Mouse (Mus musculus): Measurements from ENCODE around the gene Rpn1.
"Not testable (repeated sequence)": the region's sequence is repeated elsewhere in the genome, so short reads cannot be mapped to it uniquely, and the experiment has no call there.

Rpn1 gene

DNA sequence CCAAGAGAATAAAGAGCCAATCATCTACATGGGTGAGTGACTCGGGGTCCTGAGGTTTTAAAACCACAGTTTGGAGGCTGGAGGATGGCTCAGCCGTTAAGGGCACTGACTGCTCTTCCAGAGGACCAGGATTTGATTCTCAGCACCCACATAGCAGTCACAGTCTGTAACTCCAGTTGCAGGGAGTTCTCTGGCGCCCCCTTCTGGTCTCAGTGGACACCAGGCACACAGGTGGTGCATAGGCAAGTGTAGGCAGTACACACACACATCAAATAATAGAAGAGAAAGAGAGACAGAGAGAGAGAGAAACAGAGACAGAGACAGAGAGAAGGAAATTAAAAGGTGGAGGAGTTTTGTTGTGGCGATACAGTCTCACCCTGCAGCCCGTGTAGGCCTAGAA is 35.0 kb downstream of the Rpn1 start:
- DNase-seq (ENCODE audit: extremely low spot score), result no peak

DNA sequence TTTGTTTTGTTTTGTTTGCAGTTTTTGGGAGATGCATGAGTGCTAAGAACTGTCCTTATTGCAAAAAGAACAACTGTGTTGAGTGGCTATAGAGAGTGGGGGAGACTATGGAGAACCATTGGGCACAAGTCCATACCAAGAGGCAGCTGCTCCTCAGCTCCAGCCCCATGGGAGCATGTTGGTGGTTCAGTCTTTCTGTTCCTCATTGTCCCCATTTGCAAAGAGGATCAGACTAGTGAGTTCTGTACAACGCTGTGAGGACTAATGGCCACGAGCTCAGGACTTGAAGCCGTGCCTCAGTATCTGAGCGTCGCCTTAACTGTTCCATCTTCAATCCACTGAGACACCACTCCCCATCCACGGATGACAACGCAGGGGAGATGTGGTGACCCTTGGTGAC is 36.5 kb downstream of the Rpn1 start:
- DNase-seq (ENCODE audit: extremely low spot score), result no peak

DNA sequence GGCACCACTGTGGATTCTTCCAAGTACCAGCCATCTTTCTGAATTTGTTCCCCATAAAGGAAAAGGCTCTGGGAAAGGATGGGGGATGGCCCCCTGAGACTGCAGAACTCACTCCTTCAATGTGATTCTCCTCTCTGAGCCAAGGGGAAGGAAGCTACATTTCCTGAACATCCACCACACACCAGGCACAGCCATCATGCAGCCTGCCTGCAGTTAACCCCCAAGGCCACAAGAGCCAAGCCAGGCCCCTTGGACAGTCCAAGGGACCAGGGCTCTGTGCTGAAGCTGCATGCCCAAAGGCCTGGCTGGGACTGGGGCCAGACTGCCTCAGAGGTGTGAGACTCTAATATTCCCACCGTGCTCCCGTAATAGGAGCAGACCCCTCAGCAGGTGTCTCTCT is 37.5 kb downstream of the Rpn1 start:
- no peak for DNase-seq (ENCODE audit: extremely low spot score)

- peak; percentile 70 for DNase-seq (ENCODE audit: extremely low spot score)
Observed at GRCm38 (mm10) chr6:88123150-88123857, 39.0 kb downstream of the Rpn1 start.

- DNase-seq (ENCODE audit: extremely low spot score), result peak; percentile 78
Observed at GRCm38 (mm10) chr6:88123858-88124261, 39.6 kb downstream of the Rpn1 start.

GRCm38 (mm10) chr6:88124551-88124950 is 40.3 kb downstream of the Rpn1 start:
- no peak for DNase-seq (ENCODE audit: extremely low spot score)

GRCm38 (mm10) chr6:88125815-88126214 is 41.5 kb downstream of the Rpn1 start:
- not testable (repeated sequence) for DNase-seq (ENCODE audit: extremely low spot score)

DNA sequence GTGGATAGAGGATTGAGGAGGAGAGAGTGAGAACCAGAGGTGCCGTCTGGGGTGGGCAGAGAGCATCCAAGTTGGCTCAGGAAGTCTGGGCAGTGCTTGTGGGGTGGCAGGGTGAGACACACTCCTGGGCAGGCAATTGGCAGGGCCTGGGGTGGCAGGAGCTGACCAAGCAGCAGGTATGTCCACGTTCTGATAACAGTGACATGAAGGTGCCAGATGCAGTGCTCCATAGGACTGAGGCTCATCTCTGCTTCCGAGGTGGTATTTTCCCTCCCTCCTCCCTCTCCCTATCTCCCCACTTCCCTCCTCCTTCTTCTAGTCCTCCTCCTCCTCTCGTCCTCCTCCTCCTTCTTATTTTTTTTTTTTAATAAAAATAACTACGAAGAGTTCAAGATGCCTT is 47.2 kb downstream of the Rpn1 start:
- DNase-seq (ENCODE audit: extremely low spot score), result no peak

DNA sequence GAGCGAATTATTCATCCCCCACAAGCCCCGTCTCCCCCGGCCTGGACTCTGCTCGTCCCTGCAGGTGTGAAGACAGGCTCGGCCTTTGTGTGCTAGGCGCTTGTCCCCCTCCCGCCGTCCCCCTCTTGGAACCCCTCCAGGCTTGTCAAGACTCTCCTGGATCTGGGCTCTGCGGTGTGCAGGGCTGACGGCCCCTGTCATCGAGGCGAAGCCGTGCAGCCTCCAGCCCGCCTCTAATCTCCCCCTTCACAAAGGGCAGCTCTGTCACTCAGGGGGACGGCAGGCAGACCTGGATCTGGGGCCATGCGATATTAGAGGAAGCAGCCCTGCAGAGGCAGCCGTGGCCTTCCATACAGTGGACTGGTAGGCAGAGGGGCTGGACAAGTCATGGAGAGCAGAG is 47.8 kb downstream of the Rpn1 start:
- peak; percentile 32 for DNase-seq (ENCODE audit: extremely low spot score)

DNA sequence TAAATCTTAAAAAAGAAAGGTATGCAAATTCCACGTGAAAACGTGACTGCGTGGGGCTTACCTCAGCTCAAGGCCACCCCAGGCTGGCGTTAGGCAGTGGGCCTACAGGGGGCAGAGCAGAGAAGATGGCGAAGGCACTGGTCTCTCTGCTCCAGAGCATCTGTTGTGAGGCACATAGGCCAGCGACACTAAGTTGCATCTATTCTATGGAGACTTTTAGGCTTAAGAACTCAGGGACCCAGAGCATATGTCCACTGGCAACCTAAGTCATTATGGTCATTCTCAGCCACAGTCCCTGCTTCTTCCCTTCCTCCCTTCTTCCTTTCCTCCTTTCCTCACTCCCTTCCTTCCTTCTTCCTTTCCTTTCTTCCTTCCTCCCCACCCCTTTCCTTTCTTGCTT is 48.8 kb downstream of the Rpn1 start:
- DNase-seq (ENCODE audit: extremely low spot score), result no peak

DNA sequence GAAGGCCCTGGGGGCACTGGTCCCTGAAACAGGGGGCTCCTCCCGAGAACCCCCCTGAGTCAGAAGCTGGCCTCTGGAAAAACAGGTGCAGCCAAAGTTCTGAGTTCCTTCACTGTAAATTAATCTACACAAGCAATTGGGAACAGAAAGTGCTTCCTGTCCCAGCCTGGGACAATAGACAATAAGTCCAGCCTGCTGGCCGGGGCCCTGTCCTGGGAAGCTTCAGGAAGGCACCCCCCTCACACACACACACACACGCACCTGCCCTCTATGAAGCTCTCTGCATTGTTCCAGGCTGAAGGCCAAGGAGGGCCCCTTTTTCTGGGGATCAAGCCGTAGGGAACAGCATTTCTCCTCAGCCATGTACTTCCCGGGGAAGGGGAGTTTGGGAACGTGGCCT is 49.6 kb downstream of the Rpn1 start:
- DNase-seq (ENCODE audit: extremely low spot score), result no peak

DNA sequence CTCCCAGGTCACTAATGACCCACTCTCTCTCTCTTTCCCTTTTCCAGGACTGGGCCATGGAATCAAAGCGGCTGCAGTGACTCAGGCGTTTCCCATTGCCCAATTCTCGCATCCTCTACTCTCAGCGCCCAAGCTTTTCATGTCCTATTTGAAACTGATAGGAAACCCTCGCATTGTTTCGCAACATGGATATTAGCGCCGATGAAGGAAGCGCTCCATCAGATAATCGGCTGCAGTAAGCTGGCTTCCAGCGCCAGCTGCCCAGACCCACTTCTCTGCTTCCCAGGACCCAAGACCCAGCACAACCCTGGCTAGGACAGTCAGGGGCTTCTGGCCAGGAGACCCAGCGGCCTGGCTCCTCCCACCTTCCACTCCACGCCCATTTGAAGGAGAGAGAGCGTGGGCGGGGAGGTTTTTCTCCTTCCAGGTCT is 51.9 kb downstream of the Rpn1 start:
- DNase-seq (ENCODE audit: extremely low spot score), result peak; percentile 29

DNA sequence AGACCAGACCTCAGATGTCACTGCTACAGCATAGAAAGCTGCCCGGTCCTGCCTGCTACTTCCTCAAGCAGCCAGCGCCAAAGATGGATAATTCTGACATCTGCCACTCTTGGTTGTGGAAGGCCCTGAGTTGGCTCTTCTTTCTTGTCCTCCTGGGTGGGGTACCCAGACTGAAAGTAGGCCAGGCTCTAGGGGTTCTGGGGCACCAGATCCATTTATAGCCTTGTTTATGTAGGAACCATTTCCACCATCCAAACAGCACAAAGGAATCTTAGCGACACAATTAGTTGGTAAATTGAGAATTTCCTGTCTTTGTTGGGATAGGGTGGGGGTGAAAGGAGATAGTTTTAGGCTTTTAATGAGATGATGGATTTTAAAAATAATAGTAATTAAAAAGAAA is 54.2 kb downstream of the Rpn1 start:
- DNase-seq (ENCODE audit: extremely low spot score), result no peak

- DNase-seq (ENCODE audit: extremely low spot score), result no peak
Observed at GRCm38 (mm10) chr6:88140264-88140663, 56.0 kb downstream of the Rpn1 start.

DNA sequence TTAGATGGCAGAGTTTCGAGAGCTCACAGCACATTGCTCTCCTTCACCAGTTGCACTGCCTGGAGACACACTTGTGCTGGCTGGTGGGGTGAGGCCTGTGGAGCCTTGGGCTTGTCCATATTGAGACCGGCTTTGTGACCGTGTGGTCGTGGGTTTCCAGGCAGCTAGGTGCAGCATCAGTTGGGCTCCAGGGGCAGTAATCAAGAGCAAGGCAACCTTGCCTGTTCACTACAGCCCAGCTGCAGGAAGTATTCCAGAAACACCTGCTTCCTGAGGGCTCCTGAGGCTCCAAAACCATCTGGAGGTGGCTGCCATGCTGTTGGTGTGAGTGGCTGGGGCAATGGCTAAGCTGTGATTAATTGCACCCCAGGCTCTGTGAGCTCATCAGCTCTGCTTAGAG is 61.5 kb downstream of the Rpn1 start:
- DNase-seq (ENCODE audit: extremely low spot score), result no peak

DNA sequence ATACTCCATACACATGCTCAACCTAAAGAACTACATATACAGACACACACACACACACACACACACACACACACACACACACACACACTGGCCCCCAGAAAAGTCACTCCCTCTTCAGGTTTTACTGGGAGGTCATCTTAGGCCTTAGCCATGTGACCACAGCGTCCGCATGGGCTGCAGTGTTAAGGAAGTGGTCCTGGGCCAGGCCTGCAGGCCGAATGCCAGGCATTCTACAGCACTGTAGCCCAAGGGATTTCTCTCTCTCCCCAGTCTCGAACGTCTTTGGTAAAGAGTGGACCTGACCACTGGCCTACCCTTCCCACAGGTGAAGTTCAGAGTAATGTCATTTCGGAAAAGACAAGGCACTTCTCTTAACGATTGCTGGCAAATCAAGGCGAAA is 62.3 kb downstream of the Rpn1 start:
- no peak for DNase-seq (ENCODE audit: extremely low spot score)

DNA sequence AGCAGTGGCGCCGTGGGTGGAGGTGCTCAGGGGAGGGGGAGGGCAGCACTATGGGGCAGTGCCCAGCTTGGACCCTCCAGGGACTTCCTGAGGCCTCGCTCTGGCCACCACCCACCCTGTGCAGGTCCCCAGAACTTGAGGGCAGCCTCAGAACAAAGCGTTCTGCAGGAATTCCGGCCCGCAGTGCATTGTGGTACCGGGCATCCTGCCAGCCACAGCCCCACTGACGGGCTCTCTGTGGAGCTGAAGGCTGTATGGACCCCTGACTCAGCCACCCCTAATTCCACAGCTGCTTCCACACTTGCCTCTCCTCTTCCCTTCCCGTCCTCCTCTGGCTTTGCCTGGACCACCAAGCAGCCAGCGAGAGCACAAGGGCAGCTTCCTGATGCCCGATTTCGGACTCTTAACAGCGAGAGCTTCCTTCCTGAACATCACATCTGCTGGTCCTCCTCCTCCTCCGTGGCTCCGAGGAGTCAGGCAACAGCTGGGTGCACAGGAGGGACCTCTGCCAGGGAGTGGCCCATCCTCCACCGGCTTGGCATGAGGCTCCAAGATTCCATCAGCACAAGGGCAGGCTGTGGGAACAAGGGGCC is 63.2 kb downstream of the Rpn1 start:
- DNase-seq (ENCODE audit: extremely low spot score), result no peak

DNA sequence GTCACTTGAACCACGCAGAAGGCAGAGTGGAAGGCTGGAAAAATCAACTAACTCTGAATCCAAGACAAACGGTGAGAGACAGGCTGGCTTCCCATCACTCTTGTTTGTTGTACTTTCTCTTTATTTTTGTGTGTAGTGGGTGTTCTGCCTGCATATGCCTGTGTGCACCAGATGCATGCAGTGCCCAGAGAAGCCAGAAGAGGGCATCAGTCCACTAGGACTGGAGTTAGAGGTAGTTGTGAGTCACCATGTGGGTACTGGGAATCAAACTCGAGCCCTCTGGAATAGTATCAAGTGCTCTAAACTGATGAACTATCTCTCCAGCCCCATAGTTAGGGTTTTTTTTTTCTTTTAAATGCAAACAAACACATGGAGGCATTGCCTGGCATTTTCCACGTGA is 67.1 kb downstream of the Rpn1 start:
- DNase-seq (ENCODE audit: extremely low spot score), result no peak

DNA sequence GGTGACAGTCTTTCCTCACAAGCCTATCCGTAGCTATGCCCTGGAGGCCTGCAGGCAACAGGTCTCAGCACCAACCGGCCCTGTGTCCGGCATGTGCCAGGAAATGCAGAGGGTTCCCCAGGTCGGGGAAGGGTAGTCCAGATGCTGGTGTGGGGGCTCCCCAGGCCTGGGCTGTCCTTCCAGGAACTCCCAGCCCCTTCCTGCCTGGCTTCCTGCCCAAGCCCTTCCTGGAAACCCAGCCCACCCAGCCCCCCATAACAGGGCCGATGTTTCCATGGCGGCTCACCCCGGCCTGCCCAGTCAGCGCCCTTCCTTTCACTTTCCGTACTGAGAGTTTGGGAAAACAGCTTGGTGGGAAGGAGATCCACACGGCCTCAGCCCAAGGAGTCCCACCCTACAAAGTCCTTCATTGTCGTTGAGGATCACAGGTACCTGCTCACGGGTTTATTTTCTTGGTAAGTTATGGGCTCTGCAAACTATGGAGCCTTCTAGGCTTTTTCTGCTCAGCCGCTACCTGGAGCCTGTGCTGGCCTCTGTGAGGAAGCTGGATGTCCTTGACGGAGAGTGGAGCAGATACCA is 67.9 kb downstream of the Rpn1 start:
- DNase-seq (ENCODE audit: extremely low spot score), result no peak

DNA sequence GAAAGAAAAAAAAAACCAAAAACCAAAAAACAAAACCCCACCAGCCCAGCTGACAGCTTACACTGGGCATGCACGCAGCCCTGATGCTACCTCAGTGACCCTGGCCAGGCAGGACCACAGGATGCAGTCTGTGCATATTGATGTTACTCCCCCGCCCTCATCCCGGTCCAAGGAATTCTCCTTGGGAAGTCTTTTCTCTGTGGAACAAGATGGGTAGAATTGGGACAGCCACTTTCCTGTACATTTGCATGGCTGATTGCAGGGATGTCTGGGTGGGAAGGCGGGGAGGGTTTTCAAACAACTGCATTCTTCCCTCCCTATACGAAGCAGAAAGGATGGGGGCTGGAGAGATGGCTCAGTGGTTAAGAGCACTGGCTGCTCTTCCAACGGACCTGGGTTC is 68.7 kb downstream of the Rpn1 start:
- no peak for DNase-seq (ENCODE audit: extremely low spot score)
